Mouse (Mus musculus): ENCODE results near the gene Wdsub1. TPM values are rescaled to one million over a fixed set of nuclear protein-coding genes. Genes with fewer than 3 reads are reported as not detected.

Wdsub1 gene
- polyA plus RNA-seq, 1 experiment from 2014 or later, result 49.6 TPM

GRCm38 (mm10) chr2:59841944-59842343 lies 40.4 kb downstream of the Wdsub1 start:
- Histone ChIP-seq H3K27me3 (no peaks in the 10 kb centered on the region), H3K27ac (replicated peaks) (peak overlapping the region; percentile 78), H3K9me3 (replicated peaks) (no peaks in the 10 kb centered on the region), H3K36me3 (peaks cover 47% of the 10 kb centered on the region), H3K4me3 (replicated peaks) (no peak overlapping the region), H3K4me1 (peaks cover 26% of the 10 kb centered on the region), H3K4me2 (replicated peaks) (no peak overlapping the region), H3K9ac (no peak overlapping the region)
- 65% methylated on average over 11 of the region's 11 CpGs for WGBS
- ATAC-seq (ENCODE audit: insufficient number of reproducible peaks, low FRiP score, low TSS enrichment, low read depth), result no peak

GRCm38 (mm10) chr2:59841189-59841939 lies 41.0 kb downstream of the Wdsub1 start:
- WGBS, result 64% methylated on average over 11 of the region's 12 CpGs
- Histone ChIP-seq H3K9ac (no peak overlapping the region), H3K4me1 (peaks cover 26% of the 10 kb centered on the region), H3K4me2 (replicated peaks) (no peak overlapping the region), H3K36me3 (peaks cover 53% of the 10 kb centered on the region), H3K27ac (replicated peaks) (peak overlapping the region; percentile 78), H3K4me3 (replicated peaks) (no peak overlapping the region), H3K27me3 (no peaks in the 10 kb centered on the region), H3K9me3 (replicated peaks) (no peaks in the 10 kb centered on the region)
- ATAC-seq (ENCODE audit: insufficient number of reproducible peaks, low FRiP score, low TSS enrichment, low read depth), result peak; percentile 71; the same call in 1 of the 2 replicates

- no peaks in the 10 kb centered on the region for H3K27me3 ChIP-seq
- no peaks in the 10 kb centered on the region for H3K9me3 ChIP-seq (replicated peaks)
- H3K36me3 ChIP-seq, result peaks cover 63% of the 10 kb centered on the region
- H3K9ac ChIP-seq, result no peak overlapping the region
- peaks cover 26% of the 10 kb centered on the region for H3K4me1 ChIP-seq
- peak overlapping the region; percentile 34; the same call in 1 of the 2 replicates for H3K27ac ChIP-seq (replicated peaks)
- no peak overlapping the region for H3K4me3 ChIP-seq (replicated peaks)
- no peak overlapping the region for H3K4me2 ChIP-seq (replicated peaks)
- WGBS, result 32% methylated on average over 4 of the region's 4 CpGs
- ATAC-seq (ENCODE audit: insufficient number of reproducible peaks, low FRiP score, low TSS enrichment, low read depth), result no peak
These were observed 42.2 kb downstream of the Wdsub1 start for GRCm38 (mm10) chr2:59840191-59840590.

GRCm38 (mm10) chr2:59839755-59840154 lies 42.6 kb downstream of the Wdsub1 start:
- no peak overlapping the region for H3K4me3 ChIP-seq (replicated peaks)
- no peaks in the 10 kb centered on the region for H3K27me3 ChIP-seq

GRCm38 (mm10) chr2:59838825-59839224 lies 43.6 kb downstream of the Wdsub1 start:
- no peaks in the 10 kb centered on the region for H3K27me3 ChIP-seq
- peaks cover 74% of the 10 kb centered on the region for H3K36me3 ChIP-seq
- H3K27ac ChIP-seq (replicated peaks), result 0 out of 2 replicates have a peak overlapping the region, but pooled peaks have one; percentile 11
- no peak overlapping the region for H3K9ac ChIP-seq
- 88% methylated on average over 8 of the region's 8 CpGs for WGBS
- no peak for ATAC-seq (ENCODE audit: insufficient number of reproducible peaks, low FRiP score, low TSS enrichment, low read depth)
- no peaks in the 10 kb centered on the region for H3K9me3 ChIP-seq (replicated peaks)
- no peak overlapping the region for H3K4me2 ChIP-seq (replicated peaks)
- no peak overlapping the region for H3K4me3 ChIP-seq (replicated peaks)
- H3K4me1 ChIP-seq, result peaks cover 26% of the 10 kb centered on the region

More at GRCm38 (mm10) chr2:59839755-59840154, 42.6 kb downstream of the Wdsub1 start:
- peaks cover 26% of the 10 kb centered on the region for H3K4me1 ChIP-seq
- no peak overlapping the region for H3K4me2 ChIP-seq (replicated peaks)
- H3K36me3 ChIP-seq, result peaks cover 68% of the 10 kb centered on the region
- H3K9ac ChIP-seq, result no peak overlapping the region
- WGBS, result 69% methylated on average over 2 of the region's 2 CpGs
- peak overlapping the region; percentile 34; the same call in 1 of the 2 replicates for H3K27ac ChIP-seq (replicated peaks)
- no peak for ATAC-seq (ENCODE audit: insufficient number of reproducible peaks, low FRiP score, low TSS enrichment, low read depth)
- no peaks in the 10 kb centered on the region for H3K9me3 ChIP-seq (replicated peaks)

- Histone ChIP-seq H3K4me2 (replicated peaks) (no peak overlapping the region), H3K9me3 (replicated peaks) (no peaks in the 10 kb centered on the region), H3K4me3 (replicated peaks) (no peak overlapping the region), H3K4me1 (peaks cover 33% of the 10 kb centered on the region), H3K36me3 (peaks cover 37% of the 10 kb centered on the region), H3K27ac (replicated peaks) (no peak overlapping the region), H3K9ac (no peak overlapping the region), H3K27me3 (no peaks in the 10 kb centered on the region)
- 78% methylated on average over 7 of the region's 7 CpGs for WGBS
- no peak for ATAC-seq (ENCODE audit: insufficient number of reproducible peaks, low FRiP score, low TSS enrichment, low read depth)
These were observed 50.6 kb downstream of the Wdsub1 start for GRCm38 (mm10) chr2:59831831-59832230.

GRCm38 (mm10) chr2:59830940-59831339 lies 51.5 kb downstream of the Wdsub1 start:
- H3K4me2 ChIP-seq (replicated peaks), result no peak overlapping the region
- no peaks in the 10 kb centered on the region for H3K9me3 ChIP-seq (replicated peaks)
- WGBS, result 65% methylated on average over 5 of the region's 5 CpGs
- peaks cover 29% of the 10 kb centered on the region for H3K36me3 ChIP-seq
- H3K9ac ChIP-seq, result no peak overlapping the region
- H3K4me1 ChIP-seq, result peaks cover 33% of the 10 kb centered on the region
- no peak overlapping the region for H3K4me3 ChIP-seq (replicated peaks)
- no peaks in the 10 kb centered on the region for H3K27me3 ChIP-seq
- ATAC-seq (ENCODE audit: insufficient number of reproducible peaks, low FRiP score, low TSS enrichment, low read depth), result no peak
- no peak overlapping the region for H3K27ac ChIP-seq (replicated peaks)

- Histone ChIP-seq H3K4me1 (peaks cover 33% of the 10 kb centered on the region), H3K9me3 (replicated peaks) (no peaks in the 10 kb centered on the region), H3K4me2 (replicated peaks) (no peak overlapping the region), H3K4me3 (replicated peaks) (no peak overlapping the region), H3K27ac (replicated peaks) (peak overlapping the region; percentile 81), H3K27me3 (no peaks in the 10 kb centered on the region), H3K9ac (no peak overlapping the region; the same call in 1 of the 2 replicates), H3K36me3 (peaks cover 21% of the 10 kb centered on the region)
- 20% methylated on average over 9 of the region's 9 CpGs for WGBS
- peak; percentile 45; the same call in 1 of the 2 replicates for ATAC-seq (ENCODE audit: insufficient number of reproducible peaks, low FRiP score, low TSS enrichment, low read depth)
These were observed 52.2 kb downstream of the Wdsub1 start for GRCm38 (mm10) chr2:59830151-59830550.

- H3K9me3 ChIP-seq (replicated peaks), result no peaks in the 10 kb centered on the region
- no peak for ATAC-seq (ENCODE audit: insufficient number of reproducible peaks, low FRiP score, low TSS enrichment, low read depth)
- 51% methylated on average over 7 of the region's 7 CpGs for WGBS
- H3K4me2 ChIP-seq (replicated peaks), result no peak overlapping the region
- H3K27ac ChIP-seq (replicated peaks), result peak overlapping the region; percentile 81
- H3K27me3 ChIP-seq, result no peaks in the 10 kb centered on the region
- peaks cover 18% of the 10 kb centered on the region for H3K36me3 ChIP-seq
- H3K9ac ChIP-seq, result no peak overlapping the region; the same call in 1 of the 2 replicates
- peaks cover 34% of the 10 kb centered on the region for H3K4me1 ChIP-seq
- no peak overlapping the region for H3K4me3 ChIP-seq (replicated peaks)
These were observed 52.7 kb downstream of the Wdsub1 start for GRCm38 (mm10) chr2:59829718-59830117.

GRCm38 (mm10) chr2:59828777-59829508 lies 53.4 kb downstream of the Wdsub1 start:
- H3K9ac ChIP-seq, result no peak overlapping the region
- H3K4me1 ChIP-seq, result peaks cover 41% of the 10 kb centered on the region
- no peaks in the 10 kb centered on the region for H3K27me3 ChIP-seq
- peaks cover 15% of the 10 kb centered on the region for H3K36me3 ChIP-seq
- H3K27ac ChIP-seq (replicated peaks), result peak overlapping the region; percentile 81
- peak; percentile 52 for ATAC-seq (ENCODE audit: insufficient number of reproducible peaks, low FRiP score, low TSS enrichment, low read depth)
- no peak overlapping the region for H3K4me3 ChIP-seq (replicated peaks)
- H3K4me2 ChIP-seq (replicated peaks), result peak overlapping the region; percentile 17; the same call in 1 of the 2 replicates
- 9% methylated on average over 14 of the region's 14 CpGs for WGBS
- H3K9me3 ChIP-seq (replicated peaks), result no peaks in the 10 kb centered on the region

- Histone ChIP-seq H3K9me3 (replicated peaks) (no peaks in the 10 kb centered on the region), H3K27ac (replicated peaks) (peak overlapping the region; percentile 81; the same call in 1 of the 2 replicates), H3K4me1 (peaks cover 49% of the 10 kb centered on the region), H3K36me3 (peaks cover 12% of the 10 kb centered on the region; the same call in 1 of the 2 replicates), H3K4me3 (replicated peaks) (no peak overlapping the region), H3K27me3 (no peaks in the 10 kb centered on the region), H3K9ac (no peak overlapping the region), H3K4me2 (replicated peaks) (no peak overlapping the region)
- ATAC-seq (ENCODE audit: insufficient number of reproducible peaks, low FRiP score, low TSS enrichment, low read depth), result no peak
- 45% methylated on average over 11 of the region's 11 CpGs for WGBS
These were observed 54.2 kb downstream of the Wdsub1 start for GRCm38 (mm10) chr2:59828103-59828655.

All from embryonic facial prominence, embryonic 15.5 days (tissue).